Mouse (Mus musculus) naive thymus-derived CD4-positive, alpha-beta T cell, adult 2 months (primary cell): Measurements from ENCODE around the gene Smndc1.
"Not testable (repeated sequence)": the region's sequence is repeated elsewhere in the genome, so short reads cannot be mapped to it uniquely, and the experiment has no call there.

ENCODE experiments used
- DNase-seq: peaks from one replicate; pipeline ENCODE4 v3.0.0-alpha.2; 2011; ENCODE audit warnings: low read depth

Smndc1 gene

DNA sequence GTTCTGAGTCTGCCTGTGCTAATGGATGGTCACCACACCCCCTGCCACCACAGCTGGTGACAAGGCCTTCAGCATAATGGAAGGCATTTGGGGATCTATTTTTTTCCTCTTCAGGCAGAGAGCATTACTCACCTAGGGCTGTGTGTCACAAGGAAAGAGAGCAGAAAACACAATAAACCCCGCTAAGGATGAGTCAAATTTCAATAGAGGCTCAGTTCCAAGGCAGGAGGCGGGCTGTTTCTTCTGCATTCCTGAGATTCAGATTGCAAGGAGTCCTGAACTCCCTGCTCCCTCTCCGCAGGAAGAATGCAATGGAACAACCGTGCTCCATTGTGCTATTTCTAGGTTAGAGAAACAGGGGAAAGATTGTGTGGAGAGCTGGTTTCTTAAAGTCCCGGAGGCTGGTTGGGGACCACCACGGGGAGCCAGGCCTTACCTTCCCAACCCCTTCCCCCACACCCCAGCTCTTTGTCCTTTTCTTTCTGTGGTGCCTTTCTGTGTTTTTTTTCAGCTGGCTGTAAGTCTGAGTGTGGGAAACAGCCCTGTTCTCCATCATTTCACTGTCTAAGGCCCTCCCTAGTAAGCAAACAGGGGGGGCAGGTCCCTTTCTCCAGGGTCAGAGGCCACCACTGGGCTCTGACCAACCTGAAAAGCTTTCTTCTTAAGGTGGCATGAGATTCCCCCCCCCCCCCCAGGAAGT is 21.9 kb upstream of the Smndc1 start:
- no peak for DNase-seq

GRCm38 (mm10) chr19:53409663-53410307 is 19.4 kb upstream of the Smndc1 start:
- DNase-seq, result no peak

GRCm38 (mm10) chr19:53408398-53408797 is 18.0 kb upstream of the Smndc1 start:
- no peak for DNase-seq

DNA sequence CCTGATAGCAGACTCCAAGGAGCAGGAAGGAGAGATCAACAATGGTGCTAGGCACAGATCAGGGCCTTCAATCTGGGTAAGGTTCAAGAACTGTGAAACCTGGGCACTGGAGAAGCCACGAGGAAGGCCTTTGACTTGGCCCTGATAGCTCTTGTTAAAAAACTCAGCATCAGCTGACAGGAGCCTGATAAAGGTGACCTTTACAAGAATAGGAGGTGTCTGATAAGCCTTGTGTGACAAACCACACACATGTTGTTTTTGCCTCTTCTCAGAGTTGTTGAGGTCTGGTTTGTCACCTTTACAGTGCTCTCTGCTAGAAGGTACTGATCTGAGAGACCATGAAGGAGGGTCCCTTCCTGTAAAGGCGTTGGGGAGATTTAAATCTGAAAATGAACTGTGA is 17.0 kb upstream of the Smndc1 start:
- DNase-seq, result no peak

GRCm38 (mm10) chr19:53405810-53406209 is 15.4 kb upstream of the Smndc1 start:
- no peak for DNase-seq

GRCm38 (mm10) chr19:53404837-53405356 is 14.5 kb upstream of the Smndc1 start:
- DNase-seq, result no peak

- DNase-seq, result no peak
These were observed 13.9 kb upstream of the Smndc1 start for GRCm38 (mm10) chr19:53404219-53404836.

GRCm38 (mm10) chr19:53402741-53403432 is 12.5 kb upstream of the Smndc1 start:
- no peak for DNase-seq

GRCm38 (mm10) chr19:53400332-53401110 is 10.1 kb upstream of the Smndc1 start:
- DNase-seq, result no peak

DNA sequence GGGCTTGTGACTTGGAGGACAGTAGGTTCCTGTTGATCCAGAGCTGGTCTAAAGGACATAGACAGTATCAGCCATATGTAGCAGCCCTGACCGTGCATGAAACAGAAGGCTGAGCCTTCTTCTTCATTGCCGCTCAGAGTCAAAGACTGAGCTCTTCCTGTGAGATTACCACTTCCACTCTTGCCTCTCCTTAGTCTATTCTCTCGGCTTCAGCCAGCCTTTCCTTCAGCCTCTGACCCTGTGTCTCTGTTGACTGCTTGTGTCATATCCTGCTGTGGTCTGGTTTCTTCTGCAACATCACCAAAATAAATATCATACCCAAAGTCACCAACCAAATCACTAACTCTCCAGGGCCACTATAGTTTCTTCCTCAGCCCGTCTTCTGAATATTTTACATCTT is 8.8 kb upstream of the Smndc1 start:
- no peak for DNase-seq

- DNase-seq, result no peak
These were observed 7.3 kb upstream of the Smndc1 start for GRCm38 (mm10) chr19:53397451-53398233.

- not testable (repeated sequence) for DNase-seq
These were observed 5.4 kb upstream of the Smndc1 start for GRCm38 (mm10) chr19:53395805-53396204.

- DNase-seq, result not testable (repeated sequence)
These were observed 4.6 kb upstream of the Smndc1 start for GRCm38 (mm10) chr19:53394956-53395355.

DNA sequence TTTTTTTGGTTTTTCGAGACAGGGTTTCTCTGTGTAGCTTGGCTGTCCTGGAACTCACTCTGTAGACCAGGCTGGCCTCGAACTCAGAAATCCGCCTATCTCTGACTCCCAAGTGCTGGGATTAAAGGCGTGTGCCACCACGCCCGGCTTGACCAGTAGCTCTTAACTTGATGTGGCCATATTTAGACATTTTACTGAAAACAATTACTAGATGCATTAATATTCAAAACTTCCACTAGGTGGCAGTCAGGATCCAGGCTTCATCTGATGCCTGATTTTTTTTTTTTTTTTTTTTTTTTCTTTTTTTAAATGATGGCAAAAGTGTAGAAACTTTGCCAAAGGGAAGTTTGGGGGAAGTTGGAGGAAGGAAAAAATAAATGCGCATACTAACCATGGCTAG is 4.2 kb upstream of the Smndc1 start:
- DNase-seq, result peak; percentile 87

- no peak for DNase-seq
These were observed 3.3 kb upstream of the Smndc1 start for GRCm38 (mm10) chr19:53393646-53394045.

DNA sequence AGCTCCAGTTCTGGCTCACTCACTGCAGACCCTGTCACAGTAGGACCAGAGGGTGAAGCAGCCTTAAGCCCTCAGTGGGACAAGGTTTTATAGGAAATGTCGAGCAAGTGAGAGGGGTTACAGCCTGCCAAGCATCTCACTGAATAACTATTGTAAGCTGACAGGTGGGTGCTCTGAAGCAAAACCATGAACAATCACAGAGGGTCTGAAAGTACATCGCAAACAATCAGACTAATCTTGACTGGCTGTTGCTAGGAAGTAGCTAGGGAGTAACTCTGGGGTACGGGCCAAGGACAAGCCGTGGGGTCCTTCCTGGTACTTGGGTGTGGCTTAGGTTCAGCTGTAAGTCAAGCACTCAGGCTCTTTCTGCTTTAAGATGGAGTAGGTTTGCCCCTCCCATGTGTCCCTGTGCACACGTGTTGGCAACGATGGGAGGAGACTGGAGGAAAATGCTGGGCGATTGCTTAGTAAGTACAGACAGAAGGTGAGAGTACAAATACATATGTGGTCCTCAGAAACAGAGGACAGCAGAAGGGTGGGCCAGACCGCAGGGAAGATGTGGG is 2.5 kb upstream of the Smndc1 start:
- DNase-seq, result no peak

DNA sequence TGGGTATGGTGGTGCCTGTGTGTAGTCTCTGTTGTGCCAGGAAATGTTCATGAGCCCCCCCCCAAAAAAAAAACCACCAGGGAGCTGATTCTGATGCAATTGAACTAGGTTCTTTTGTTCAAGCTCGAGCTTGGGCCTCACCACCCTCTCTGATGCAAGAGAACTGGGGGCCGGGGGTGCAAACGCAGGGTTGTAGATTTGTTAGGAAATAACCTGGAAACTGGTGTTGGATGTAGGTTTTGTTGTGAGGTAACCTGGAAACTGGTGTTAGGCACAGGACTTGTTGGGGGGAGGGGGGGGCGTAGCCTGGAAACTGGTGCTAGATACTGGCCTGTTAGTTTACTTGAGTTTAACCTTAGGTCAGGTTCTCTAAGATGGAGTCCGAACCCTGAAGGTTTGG is 1.4 kb upstream of the Smndc1 start:
- DNase-seq, result no peak

- DNase-seq, result no peak
These were observed 1.0 kb upstream of the Smndc1 start for GRCm38 (mm10) chr19:53391386-53391785.

- DNase-seq, result peak; percentile 65
These were observed 437 bp downstream of the Smndc1 start for GRCm38 (mm10) chr19:53389851-53390431.

DNA sequence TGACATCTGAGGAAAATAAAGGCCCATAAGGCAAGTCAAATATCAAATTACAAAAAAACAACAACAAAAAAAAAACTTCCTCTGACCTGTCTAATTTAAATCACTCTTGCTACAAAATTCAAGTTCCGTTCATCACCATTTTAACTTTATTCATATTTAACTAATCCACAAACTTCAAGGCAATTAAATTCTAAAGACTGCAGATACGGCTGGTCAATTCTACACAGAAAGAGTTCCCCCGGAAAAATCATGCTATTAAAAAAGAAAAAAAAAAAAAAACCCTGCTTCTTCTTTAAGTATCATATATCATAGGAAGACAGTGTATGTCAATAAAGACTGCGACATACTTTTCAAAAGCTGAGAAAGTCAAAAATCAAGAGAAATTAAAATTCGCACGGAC is 961 bp downstream of the Smndc1 start:
- DNase-seq, result no peak
